In the genomic region with DNA sequence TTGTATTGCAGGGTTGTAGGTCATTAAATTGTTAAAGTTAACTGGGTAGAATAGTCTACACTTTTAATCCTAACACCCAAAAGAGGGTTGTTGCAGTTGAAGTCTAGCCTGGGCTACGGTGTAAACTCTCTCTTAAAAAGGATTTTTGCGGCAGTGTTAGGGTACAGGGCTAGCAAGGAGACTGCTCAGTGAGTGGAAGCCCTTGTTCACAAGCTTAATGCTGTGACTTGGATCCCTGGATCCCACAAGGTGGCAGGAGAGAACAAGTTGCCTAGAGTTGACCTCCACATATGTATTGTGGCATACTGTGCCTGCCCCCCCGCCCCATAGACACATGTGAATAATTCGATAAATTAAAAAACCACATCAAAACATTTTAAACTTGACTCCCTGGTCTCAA, we compare ENCODE assay signal across 20 mouse cellular contexts. TPM values are rescaled to one million over a fixed set of nuclear protein-coding genes. Genes with fewer than 3 reads are reported as not detected.
A peak's percentile ranks its signal among the peaks of the same experiment; 100 is the strongest.
DNase-seq lines count a peak whose midpoint lies in the region; ATAC-seq and TF ChIP-seq lines count a peak whose summit lies in the region.
"Had no signal": no experiment of that assay in that cellular context is flagged by ENCODE, and none has a peak within 500 bp of the region (broad histone marks: within the 10 kb centered on the region; RNA-seq: fewer than 3 reads in every experiment).

No protein-coding gene starts in this region.

- no peak for TF ChIP-seq EP300 in CH12.LX (IDR thresholded peaks at IDR 0.05; ENCODE audit: low read length)

- dilution Hi-C loops in CH12.LX (cut with MboI; ENCODE audit: extremely low pct_ligation_motif_present, extremely low pct_unique_long_range_greater_than_20kb, low sequenced_read_pairs) = no loop called here

- TF ChIP-seq CTCF in layer of hippocampus, adult 2 months (conservative IDR thresholded peaks at IDR 0.05) = peak; percentile 36
- TF ChIP-seq CTCF in CH12.LX (conservative IDR thresholded peaks at IDR 0.05 in 1 of 2, IDR thresholded peaks at IDR 0.05 in 1 of 2; ENCODE audit: low read depth in 2 of 2, low read length in 2 of 2) = peak in 1 of 2 experiments; percentile 43; a peak in 2 of 4 replicates
- TF ChIP-seq CTCF in brain, embryonic 14.5 days (IDR thresholded peaks at IDR 0.05; ENCODE audit: borderline replicate concordance, extremely low read depth, insufficient read depth, insufficient read length) = peak; percentile 6; the same call in 1 of the 2 replicates

- no peak overlapping the region for H3K27ac ChIP-seq in layer of hippocampus, adult 2 months
- no peak overlapping the region for H3K27ac ChIP-seq in CH12.LX (ENCODE audit: insufficient read depth, low read depth)
- H3K27ac ChIP-seq: forebrain, embryonic 10.5 days; hindbrain, embryonic 13.5 days; midbrain, embryonic 15.5 days had no signal

- no peak overlapping the region for H3K4me3 ChIP-seq in layer of hippocampus, adult 2 months
- H3K4me3 ChIP-seq in CH12.LX (replicated peaks in 1 of 3; ENCODE audit: low read depth in 2 of 3, low read length in 2 of 3, poor library complexity in 1 of 3) = no peak overlapping the region
- H3K4me3 ChIP-seq: forebrain, embryonic 10.5 days; hindbrain, embryonic 13.5 days; midbrain, embryonic 15.5 days had no signal

- no peak for TF ChIP-seq POLR2A in CH12.LX (IDR thresholded peaks at IDR 0.05; ENCODE audit: low read depth, low read length)
- TF ChIP-seq POLR2A in brain, embryonic 14.5 days (IDR thresholded peaks at IDR 0.05; ENCODE audit: borderline replicate concordance, extremely low read depth, insufficient read depth, insufficient read length, poor library complexity, severe bottlenecking) = no peak

- no peaks in the 10 kb centered on the region for H3K79me2 ChIP-seq in CH12.LX (replicated peaks; ENCODE audit: control insufficient read depth, extremely low read depth, insufficient read depth, poor library complexity, severe bottlenecking)

- peak; percentile 52 for DNase-seq in heart, adult 11 months
- no peak for DNase-seq in heart, adult 18-20 months
- no peak for DNase-seq in layer of hippocampus, adult 2 months (ENCODE audit: low spot score in 2 of 2)
- DNase-seq in layer of hippocampus, adult 11-12 months (ENCODE audit: low spot score) = no peak
- DNase-seq in CH12.LX (ENCODE audit: extremely low read depth) = no peak
- no peak for DNase-seq in brain, embryonic 14.5 days (ENCODE audit: low read depth)
- DNase-seq: adrenal gland, postnatal 36 days; lung, postnatal 14 days; right cerebral cortex, postnatal 14 days had no signal

- no peaks in the 10 kb centered on the region for H3K36me3 ChIP-seq in CH12.LX (replicated peaks in 1 of 2; ENCODE audit: control insufficient read depth in 1 of 2, insufficient read depth in 1 of 2, low read length in 1 of 2)
- H3K36me3 ChIP-seq: forebrain, embryonic 10.5 days; hindbrain, embryonic 13.5 days; midbrain, embryonic 15.5 days had no signal

- in situ Hi-C loops in CH12.LX (cut with MboI; ENCODE audit: low pct_ligation_motif_present, low pct_unique_long_range_greater_than_20kb, low sequenced_read_pairs) = no loop called here

- no peak overlapping the region for H3K9ac ChIP-seq in CH12.LX (ENCODE audit: insufficient read depth, low read depth)
- H3K9ac ChIP-seq: hindbrain, embryonic 13.5 days; midbrain, embryonic 15.5 days had no signal

- H3K4me2 ChIP-seq in CH12.LX (ENCODE audit: insufficient read depth, low read depth, poor library complexity, severe bottlenecking) = no peak overlapping the region
- H3K4me2 ChIP-seq: hindbrain, embryonic 13.5 days; liver, embryonic 11.5 days; midbrain, embryonic 15.5 days had no signal

- H3K27me3 ChIP-seq in CH12.LX (replicated peaks) = no peaks in the 10 kb centered on the region
- H3K27me3 ChIP-seq: hindbrain, embryonic 13.5 days; midbrain, embryonic 15.5 days had no signal

- H3K9me3 ChIP-seq in CH12.LX (replicated peaks; ENCODE audit: low read length) = no peaks in the 10 kb centered on the region
- H3K9me3 ChIP-seq: forebrain, embryonic 10.5 days; hindbrain, embryonic 13.5 days; midbrain, embryonic 15.5 days had no signal

- ATAC-seq in cerebellum, adult (ENCODE audit: insufficient number of reproducible peaks, low FRiP score, low TSS enrichment) = no peak
- ATAC-seq: midbrain, embryonic 15.5 days had no signal

- no peaks in the 10 kb centered on the region for H3K4me1 ChIP-seq in CH12.LX (ENCODE audit: control insufficient read depth in 1 of 2, insufficient read depth in 2 of 2)
- H3K4me1 ChIP-seq: forebrain, embryonic 10.5 days; hindbrain, embryonic 13.5 days; midbrain, embryonic 15.5 days had no signal

- TF ChIP-seq RAD21 in CH12.LX (IDR thresholded peaks at IDR 0.05; ENCODE audit: low read depth, low read length) = no peak; the same call in none of the 2 replicates

TF ChIP-seq in CH12.LX, 34 proteins besides CTCF, POLR2A, EP300 and RAD21:
- no peak for TF ChIP-seq NRF1 (IDR thresholded peaks at IDR 0.05; ENCODE audit: low read depth, low read length)
- peak; percentile 27 for TF ChIP-seq SMC3 (IDR thresholded peaks at IDR 0.05; ENCODE audit: low read depth, low read length)

RNA-seq across cellular contexts. Expression of gene Gm11060, which starts 19.3 kb away (rescaled TPM):
- total RNA-seq in heart, adult 18-20 months (2021) = not detected
- not detected for total RNA-seq in layer of hippocampus, adult 2 months (2021)
- total RNA-seq in CH12.LX (2012; rRNA removed) (not detected in 2 replicates), CH12.LX (2014; rRNA removed) (not detected in 2 replicates)
- not detected in 2 replicates for polyA plus RNA-seq in CH12.LX (2012; ENCODE audit: insufficient read length, low read depth)
- polyA plus RNA-seq in brain, embryonic 14.5 days (2012; rRNA removed) = not detected in 2 replicates
- total RNA-seq: adrenal gland, postnatal 36 days; gastrocnemius, postnatal 4 days; layer of hippocampus, postnatal 14 days; left cerebral cortex, postnatal 25 days had no signal
- polyA plus RNA-seq: embryonic facial prominence, embryonic 14.5 days; forebrain, embryonic 10.5 days; heart, embryonic 16.5 days; hindbrain, embryonic 13.5 days; kidney, embryonic 16.5 days; liver, embryonic 11.5 days; midbrain, embryonic 15.5 days had no signal

RNA-seq across cellular contexts. Expression of gene Wt1, which starts 53.8 kb away (rescaled TPM):
- 1 to 10 TPM; 4.1 to 6.8 TPM for total RNA-seq in heart, adult 18-20 months (2021)
- total RNA-seq in layer of hippocampus, adult 2 months (2021) = not detected
- total RNA-seq in CH12.LX (2012; rRNA removed) = not detected in 2 replicates
- not detected in 2 replicates for total RNA-seq in CH12.LX (2014; rRNA removed)
- not detected in 2 replicates for polyA plus RNA-seq in CH12.LX (2012; ENCODE audit: insufficient read length, low read depth)
- 0.03 and 0.68 TPM in 2 replicates for polyA plus RNA-seq in brain, embryonic 14.5 days (2012; rRNA removed)

RNA-seq across cellular contexts. Expression of gene Eif3m, which starts 55.6 kb away (rescaled TPM):
- 100 to 1,000 TPM; 139 to 145 TPM for total RNA-seq in heart, adult 18-20 months (2021)
- 10 to 100 TPM; 92.7 to 97.6 TPM for total RNA-seq in layer of hippocampus, adult 2 months (2021)
- 273 and 298 TPM in 2 replicates for total RNA-seq in CH12.LX (2012; rRNA removed)
- 558 and 637 TPM in 2 replicates for total RNA-seq in CH12.LX (2014; rRNA removed)
- 233 and 268 TPM in 2 replicates for polyA plus RNA-seq in CH12.LX (2012; ENCODE audit: insufficient read length, low read depth)
- polyA plus RNA-seq in brain, embryonic 14.5 days (2012; rRNA removed) = 110 and 115 TPM in 2 replicates

Comparison
In these comparisons a context has a peak if more than half of its experiments do, and no peak if none do; other contexts are left out.
1. RNA of gene Wt1, which starts 53.8 kb away (total RNA-seq): 4.1 to 6.8 TPM in heart, adult 18-20 months; not detected in layer of hippocampus, adult 2 months and not detected in CH12.LX; every median in the first group is over 4 times any median in the second.